Mouse (Mus musculus): Measurements from ENCODE around the gene Ube3b. TPM values are rescaled to one million over a fixed set of nuclear protein-coding genes. Genes with fewer than 3 reads are reported as not detected.
A peak's percentile ranks its signal among the peaks of the same experiment; 100 is the strongest.

Ube3b gene
- polyA plus RNA-seq, 1 experiment from 2014 or later: 46.3 TPM

DNA sequence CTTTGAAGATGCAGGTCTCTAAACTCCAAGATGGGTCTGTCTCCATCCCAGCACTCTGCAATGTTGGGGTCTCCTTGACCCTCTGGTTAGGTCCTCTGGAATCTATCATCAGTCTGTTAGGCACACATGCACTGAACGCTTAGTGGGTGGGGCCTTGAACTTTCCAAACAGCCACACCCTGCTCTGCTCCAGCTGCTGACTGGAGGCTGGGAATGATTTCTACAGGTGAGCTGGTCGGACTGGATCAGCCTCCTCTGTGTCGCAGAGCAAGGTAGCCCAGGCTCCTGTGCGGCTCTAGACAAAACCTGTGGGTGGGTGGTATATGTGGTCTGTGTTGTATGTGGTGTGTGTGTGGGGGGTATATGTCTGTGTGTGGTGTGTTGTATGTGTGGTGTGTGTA lies 68.6 kb downstream of the Ube3b start:
- peak; percentile 21; the same call in 1 of the 2 replicates for ATAC-seq (ENCODE audit: insufficient number of reproducible peaks, insufficient read depth, low FRiP score, low read depth)
- H3K4me1 ChIP-seq (ENCODE audit: control insufficient read depth, insufficient read depth, low read length): peaks cover 7% of the 10 kb centered on the region; the same call in 1 of the 2 replicates
- H3K9ac ChIP-seq (replicated peaks; ENCODE audit: low read depth, low read length): no peak overlapping the region
- H3K36me3 ChIP-seq (ENCODE audit: control insufficient read depth, insufficient read depth, low read length): peaks cover 32% of the 10 kb centered on the region
- H3K9me3 ChIP-seq (ENCODE audit: control insufficient read depth, low read depth, low read length): no peaks in the 10 kb centered on the region
- H3K27ac ChIP-seq (ENCODE audit: low read length): no peak overlapping the region
- no peaks in the 10 kb centered on the region for H3K27me3 ChIP-seq (ENCODE audit: control insufficient read depth, insufficient read depth, low read length)
- H3K4me2 ChIP-seq (replicated peaks; ENCODE audit: low read depth, low read length): no peak overlapping the region
- no peak overlapping the region for H3K4me3 ChIP-seq (ENCODE audit: low read depth, low read length)
- WGBS: 72% methylated on average over 4 of the region's 4 CpGs

DNA sequence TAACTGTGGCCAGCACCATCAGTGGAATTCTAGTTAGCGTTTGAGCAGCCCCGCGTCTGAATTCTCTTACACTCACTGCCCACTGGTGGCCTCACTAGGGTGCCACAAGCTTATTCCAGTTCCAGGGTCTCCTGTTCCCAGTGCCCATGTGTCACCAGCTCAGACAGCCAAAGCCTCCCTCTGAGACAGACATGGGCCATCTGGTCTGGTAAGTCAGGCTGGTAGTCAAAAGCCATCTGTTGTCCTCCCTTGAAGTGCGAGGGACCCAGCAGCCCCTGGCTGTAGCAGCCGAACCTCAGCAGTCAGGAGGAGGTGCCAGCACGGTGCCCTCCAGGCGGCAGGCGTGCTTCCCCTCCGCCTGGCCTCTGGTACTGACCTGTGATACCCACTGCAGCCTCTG lies 75.9 kb downstream of the Ube3b start:
- WGBS: 64% methylated on average over 9 of the region's 9 CpGs
- H3K27ac ChIP-seq (ENCODE audit: low read length): no peak overlapping the region
- H3K27me3 ChIP-seq (ENCODE audit: control insufficient read depth, insufficient read depth, low read length): no peaks in the 10 kb centered on the region
- H3K4me2 ChIP-seq (replicated peaks; ENCODE audit: low read depth, low read length): no peak overlapping the region
- no peak for ATAC-seq (ENCODE audit: insufficient number of reproducible peaks, insufficient read depth, low FRiP score, low read depth)
- no peaks in the 10 kb centered on the region for H3K9me3 ChIP-seq (ENCODE audit: control insufficient read depth, low read depth, low read length)
- no peak overlapping the region for H3K9ac ChIP-seq (replicated peaks; ENCODE audit: low read depth, low read length)
- peaks cover 10% of the 10 kb centered on the region for H3K36me3 ChIP-seq (ENCODE audit: control insufficient read depth, insufficient read depth, low read length)
- peaks cover 8% of the 10 kb centered on the region; the same call in 1 of the 2 replicates for H3K4me1 ChIP-seq (ENCODE audit: control insufficient read depth, insufficient read depth, low read length)
- no peak overlapping the region for H3K4me3 ChIP-seq (ENCODE audit: low read depth, low read length)

DNA sequence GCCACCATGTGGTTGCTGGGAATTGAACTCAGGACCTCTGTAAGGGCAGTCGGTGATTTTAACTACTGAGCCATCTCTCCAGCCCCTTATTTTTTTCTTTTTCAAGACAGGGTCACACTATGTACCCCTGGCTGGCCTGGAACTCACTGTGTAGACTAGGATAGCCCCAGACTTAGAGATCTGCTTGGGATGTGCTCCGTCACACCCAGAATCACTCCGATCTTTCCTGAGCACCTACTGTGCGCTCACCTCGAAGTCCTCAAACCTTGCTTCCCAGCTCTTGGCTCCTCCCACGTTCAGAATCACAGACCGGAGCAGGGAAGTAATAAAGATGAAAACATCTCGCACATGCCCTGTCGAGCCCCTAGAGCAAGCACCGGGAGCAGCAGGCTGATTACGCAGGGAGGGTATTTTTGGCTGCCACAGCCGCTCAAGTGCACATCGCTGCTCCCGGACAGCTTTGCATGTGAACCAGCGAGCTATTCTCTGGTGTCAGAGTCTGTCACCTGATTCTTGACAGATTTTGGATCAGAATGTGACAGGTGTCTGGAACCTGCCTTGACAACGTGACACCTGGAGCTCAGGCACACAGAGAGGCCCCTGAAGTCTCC lies 76.7 kb downstream of the Ube3b start:
- WGBS: 84% methylated on average over 16 of the region's 16 CpGs
- no peak overlapping the region for H3K27ac ChIP-seq (ENCODE audit: low read length)

DNA sequence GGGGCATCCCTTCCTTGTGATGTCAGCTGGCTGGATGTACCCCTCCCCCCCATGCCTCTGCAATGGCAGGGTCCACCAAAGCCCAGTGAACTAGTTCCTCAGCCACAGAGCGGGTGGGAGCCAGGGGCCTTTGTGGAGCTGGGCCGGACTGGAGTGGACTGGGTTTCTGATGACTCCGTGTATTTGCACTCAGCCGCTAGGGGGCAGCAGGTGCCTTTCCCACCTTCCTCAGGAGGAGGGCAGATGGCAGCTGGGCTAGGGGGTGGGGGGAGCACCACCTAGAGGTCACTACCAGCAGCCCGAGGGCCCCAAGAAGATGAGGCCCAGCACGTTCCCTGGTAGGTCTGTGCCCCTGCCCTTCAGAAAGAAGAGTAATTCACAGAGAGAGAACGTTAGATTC lies 80.8 kb downstream of the Ube3b start:
- H3K27me3 ChIP-seq (ENCODE audit: control insufficient read depth, insufficient read depth, low read length): no peaks in the 10 kb centered on the region
- H3K36me3 ChIP-seq (ENCODE audit: control insufficient read depth, insufficient read depth, low read length): no peaks in the 10 kb centered on the region
- H3K9ac ChIP-seq (replicated peaks; ENCODE audit: low read depth, low read length): no peak overlapping the region
- ATAC-seq (ENCODE audit: insufficient number of reproducible peaks, insufficient read depth, low FRiP score, low read depth): 0 out of 2 replicates have a peak, but pooled peaks have one; percentile 42
- 6% methylated on average over 7 of the region's 7 CpGs for WGBS
- no peak overlapping the region for H3K4me2 ChIP-seq (replicated peaks; ENCODE audit: low read depth, low read length)
- H3K9me3 ChIP-seq (ENCODE audit: control insufficient read depth, low read depth, low read length): no peaks in the 10 kb centered on the region
- peak overlapping the region; percentile 33; the same call in 1 of the 2 replicates for H3K27ac ChIP-seq (ENCODE audit: low read length)
- no peak overlapping the region for H3K4me3 ChIP-seq (ENCODE audit: low read depth, low read length)
- H3K4me1 ChIP-seq (ENCODE audit: control insufficient read depth, insufficient read depth, low read length): peaks cover 28% of the 10 kb centered on the region

More for the DNA sequence above, 76.7 kb downstream of the Ube3b start:
- Histone ChIP-seq H3K36me3 (ENCODE audit: control insufficient read depth, insufficient read depth, low read length) (peaks cover 10% of the 10 kb centered on the region), H3K9ac (replicated peaks; ENCODE audit: low read depth, low read length) (no peak overlapping the region), H3K9me3 (ENCODE audit: control insufficient read depth, low read depth, low read length) (no peaks in the 10 kb centered on the region), H3K27me3 (ENCODE audit: control insufficient read depth, insufficient read depth, low read length) (no peaks in the 10 kb centered on the region), H3K4me3 (ENCODE audit: low read depth, low read length) (no peak overlapping the region), H3K4me2 (replicated peaks; ENCODE audit: low read depth, low read length) (no peak overlapping the region), H3K4me1 (ENCODE audit: control insufficient read depth, insufficient read depth, low read length) (peaks cover 10% of the 10 kb centered on the region; the same call in 1 of the 2 replicates)
- ATAC-seq (ENCODE audit: insufficient number of reproducible peaks, insufficient read depth, low FRiP score, low read depth): no peak

DNA sequence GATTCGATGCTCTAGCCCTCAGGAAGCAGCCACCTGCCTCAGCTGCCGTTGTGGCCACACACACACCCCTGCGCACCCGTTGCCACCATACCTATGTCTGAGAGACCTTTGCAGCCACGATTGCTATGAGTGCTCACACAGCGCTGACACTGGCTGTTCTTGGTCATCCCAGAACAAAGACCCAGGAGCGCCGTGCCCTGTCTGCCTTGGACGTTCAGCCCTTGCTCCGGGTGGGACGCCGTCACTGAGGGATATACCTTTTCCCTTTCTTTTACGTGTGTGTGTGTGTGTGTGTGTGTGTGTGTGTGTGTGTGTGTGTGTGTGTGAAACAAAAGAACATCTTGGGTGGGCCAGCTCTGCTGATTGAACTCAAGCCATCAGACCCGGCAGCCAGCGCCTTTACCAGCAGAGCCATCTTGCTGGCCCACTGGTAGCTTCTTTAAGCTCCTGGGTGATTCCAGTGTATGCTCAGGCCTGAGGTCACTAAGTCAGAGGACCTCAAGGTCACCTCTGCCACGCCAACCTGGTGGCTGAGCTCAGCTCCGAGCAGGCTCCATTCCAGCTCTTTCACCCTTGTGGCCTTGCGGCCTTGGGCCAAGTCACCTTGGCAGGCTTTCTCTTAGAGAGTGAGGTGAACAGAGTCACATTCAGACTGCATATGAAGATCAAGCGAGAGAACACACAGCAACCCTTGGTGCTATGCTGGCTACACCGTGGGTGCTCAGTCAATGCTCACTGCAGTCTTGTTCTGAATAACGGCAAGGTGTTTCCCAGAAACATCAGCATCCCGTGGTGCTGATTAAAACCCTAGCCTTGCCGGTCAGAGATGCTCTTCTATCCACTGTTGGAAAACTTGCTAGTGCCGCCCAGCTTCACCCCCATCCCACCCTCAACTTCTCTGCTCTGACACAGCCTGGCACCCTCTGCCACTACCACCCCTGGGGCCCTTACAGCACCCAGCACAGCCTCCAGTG lies 81.9 kb downstream of the Ube3b start:
- no peak overlapping the region for H3K4me3 ChIP-seq (ENCODE audit: low read depth, low read length)
- H3K27ac ChIP-seq (ENCODE audit: low read length): no peak overlapping the region
- WGBS: 82% methylated on average over 24 of the region's 24 CpGs
- H3K9me3 ChIP-seq (ENCODE audit: control insufficient read depth, low read depth, low read length): no peaks in the 10 kb centered on the region
- H3K9ac ChIP-seq (replicated peaks; ENCODE audit: low read depth, low read length): no peak overlapping the region
- H3K36me3 ChIP-seq (ENCODE audit: control insufficient read depth, insufficient read depth, low read length): no peaks in the 10 kb centered on the region
- H3K4me1 ChIP-seq (ENCODE audit: control insufficient read depth, insufficient read depth, low read length): peaks cover 34% of the 10 kb centered on the region
- no peaks in the 10 kb centered on the region for H3K27me3 ChIP-seq (ENCODE audit: control insufficient read depth, insufficient read depth, low read length)
- H3K4me2 ChIP-seq (replicated peaks; ENCODE audit: low read depth, low read length): no peak overlapping the region
- no peak for ATAC-seq (ENCODE audit: insufficient number of reproducible peaks, insufficient read depth, low FRiP score, low read depth)

DNA sequence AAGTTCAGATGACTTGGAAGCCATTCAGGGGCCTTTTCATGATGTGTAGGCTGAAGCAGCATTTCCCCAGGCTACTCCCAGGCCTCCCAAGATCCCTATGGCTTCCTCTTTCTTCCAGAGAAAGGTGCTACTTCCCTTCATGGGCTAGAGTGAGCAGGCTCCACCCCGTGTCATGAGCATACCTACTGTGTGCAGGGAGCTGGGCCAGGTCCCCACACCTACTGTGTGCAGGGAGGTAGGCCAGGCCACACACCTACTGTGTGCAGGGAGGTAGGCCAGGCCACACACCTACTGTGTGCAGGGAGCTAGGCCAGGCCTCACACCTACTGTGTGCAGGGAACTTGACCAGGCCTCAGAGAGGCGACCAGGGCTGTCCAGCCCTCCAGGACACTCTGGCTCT lies 84.2 kb downstream of the Ube3b start:
- Histone ChIP-seq H3K27me3 (ENCODE audit: control insufficient read depth, insufficient read depth, low read length) (no peaks in the 10 kb centered on the region), H3K4me3 (ENCODE audit: low read depth, low read length) (no peak overlapping the region), H3K27ac (ENCODE audit: low read length) (no peak overlapping the region), H3K4me2 (replicated peaks; ENCODE audit: low read depth, low read length) (no peak overlapping the region), H3K9ac (replicated peaks; ENCODE audit: low read depth, low read length) (no peak overlapping the region), H3K36me3 (ENCODE audit: control insufficient read depth, insufficient read depth, low read length) (no peaks in the 10 kb centered on the region), H3K4me1 (ENCODE audit: control insufficient read depth, insufficient read depth, low read length) (peaks cover 40% of the 10 kb centered on the region), H3K9me3 (ENCODE audit: control insufficient read depth, low read depth, low read length) (no peaks in the 10 kb centered on the region)
- WGBS: 88% methylated on average over 2 of the region's 2 CpGs
- no peak for ATAC-seq (ENCODE audit: insufficient number of reproducible peaks, insufficient read depth, low FRiP score, low read depth)

DNA sequence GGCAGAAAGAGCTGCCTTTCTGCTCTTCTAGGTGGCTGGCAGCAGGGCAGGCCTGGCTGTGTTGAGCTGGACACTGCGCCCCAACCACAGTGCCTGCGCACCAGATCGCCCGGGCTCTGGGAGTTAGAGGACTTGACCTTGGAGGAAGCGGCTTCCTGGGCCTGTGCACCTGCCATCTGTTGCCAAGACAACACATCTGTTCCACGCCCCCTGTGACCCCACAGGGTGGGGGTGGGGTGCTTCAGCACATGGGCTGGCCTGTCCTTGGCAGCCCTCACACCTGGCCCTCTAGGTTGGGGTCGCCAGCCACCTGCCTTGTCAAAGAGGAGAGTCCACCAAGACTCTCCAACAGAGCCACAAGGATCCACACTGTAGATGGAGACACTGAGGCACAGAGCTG lies 85.2 kb downstream of the Ube3b start:
- WGBS: 56% methylated on average over 7 of the region's 7 CpGs
- H3K27ac ChIP-seq (ENCODE audit: low read length): no peak overlapping the region
- peaks cover 32% of the 10 kb centered on the region for H3K4me1 ChIP-seq (ENCODE audit: control insufficient read depth, insufficient read depth, low read length)
- no peaks in the 10 kb centered on the region for H3K9me3 ChIP-seq (ENCODE audit: control insufficient read depth, low read depth, low read length)
- H3K9ac ChIP-seq (replicated peaks; ENCODE audit: low read depth, low read length): no peak overlapping the region
- H3K4me2 ChIP-seq (replicated peaks; ENCODE audit: low read depth, low read length): no peak overlapping the region
- H3K4me3 ChIP-seq (ENCODE audit: low read depth, low read length): no peak overlapping the region
- no peaks in the 10 kb centered on the region for H3K27me3 ChIP-seq (ENCODE audit: control insufficient read depth, insufficient read depth, low read length)
- H3K36me3 ChIP-seq (ENCODE audit: control insufficient read depth, insufficient read depth, low read length): no peaks in the 10 kb centered on the region
- no peak for ATAC-seq (ENCODE audit: insufficient number of reproducible peaks, insufficient read depth, low FRiP score, low read depth)

DNA sequence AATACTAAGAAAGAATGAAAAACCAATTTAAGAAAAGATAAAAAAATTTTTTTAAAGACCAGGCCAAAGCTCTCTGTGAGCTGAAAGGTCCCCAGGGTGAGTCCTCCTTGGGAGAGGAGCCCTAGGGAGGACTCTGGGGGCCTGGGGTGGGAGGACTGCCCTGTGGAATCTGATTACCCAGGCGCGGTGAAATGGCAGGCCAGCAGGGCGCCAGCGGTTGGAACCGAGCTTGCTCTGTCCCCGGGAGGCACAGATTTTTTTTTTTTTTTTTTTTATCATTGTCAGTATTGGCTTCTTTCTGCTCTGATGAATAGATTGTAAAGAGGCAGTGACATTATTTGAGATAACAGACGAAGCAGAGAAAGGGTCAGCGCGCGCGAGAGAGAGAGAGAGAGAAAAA lies 86.6 kb downstream of the Ube3b start:
- no peaks in the 10 kb centered on the region for H3K27me3 ChIP-seq (ENCODE audit: control insufficient read depth, insufficient read depth, low read length)
- H3K9ac ChIP-seq (replicated peaks; ENCODE audit: low read depth, low read length): no peak overlapping the region
- ATAC-seq (ENCODE audit: insufficient number of reproducible peaks, insufficient read depth, low FRiP score, low read depth): peak; percentile 47; the same call in 1 of the 2 replicates
- peak overlapping the region; percentile 12; the same call in 1 of the 2 replicates for H3K4me3 ChIP-seq (ENCODE audit: low read depth, low read length)
- no peaks in the 10 kb centered on the region for H3K36me3 ChIP-seq (ENCODE audit: control insufficient read depth, insufficient read depth, low read length)
- H3K4me1 ChIP-seq (ENCODE audit: control insufficient read depth, insufficient read depth, low read length): peaks cover 30% of the 10 kb centered on the region
- 1% methylated on average over 11 of the region's 11 CpGs for WGBS
- no peaks in the 10 kb centered on the region for H3K9me3 ChIP-seq (ENCODE audit: control insufficient read depth, low read depth, low read length)
- H3K27ac ChIP-seq (ENCODE audit: low read length): peak overlapping the region; percentile 86; the same call in 1 of the 2 replicates
- peak overlapping the region; percentile 38 for H3K4me2 ChIP-seq (replicated peaks; ENCODE audit: low read depth, low read length)
